Mouse (Mus musculus): ENCODE measurements around the gene Ssr2. TPM values are rescaled to one million over a fixed set of nuclear protein-coding genes. Genes with fewer than 3 reads are reported as not detected.

Ssr2 gene
- polyA plus RNA-seq, 1 experiment from 2014 or later: 294 TPM

DNA sequence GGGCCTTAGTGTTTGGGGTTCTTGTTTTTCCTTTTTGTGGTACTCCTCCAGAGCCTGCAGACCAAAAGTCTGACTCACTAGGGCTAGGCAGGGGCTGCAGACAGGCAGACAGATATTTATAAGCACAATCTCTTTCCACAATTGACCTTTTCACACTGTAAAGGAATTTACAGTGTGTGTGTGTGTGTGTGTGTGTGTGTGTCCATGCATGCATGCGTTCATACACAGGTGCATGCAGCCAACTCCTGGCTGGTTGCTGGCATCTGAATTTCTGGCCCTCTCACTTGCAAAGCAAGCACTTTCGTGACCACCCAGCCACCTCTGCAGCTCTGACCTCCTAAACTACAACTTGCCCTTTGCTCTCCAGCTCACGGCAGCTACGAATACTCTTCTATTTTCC is 33.4 kb downstream of the Ssr2 start:
- no peak for TF ChIP-seq CTCF (IDR thresholded peaks at IDR 0.05; ENCODE audit: low read depth)
- no peak overlapping the region for H3K27ac ChIP-seq
- H3K9ac ChIP-seq (ENCODE audit: low read depth, low read length): no peak overlapping the region
- H3K27me3 ChIP-seq (ENCODE audit: insufficient read depth, low read length): no peaks in the 10 kb centered on the region
- ATAC-seq (replicated peaks; ENCODE audit: low FRiP score, low read depth) (no peak), DNase-seq (ENCODE audit: low spot score) (no peak)
- WGBS: 44% methylated on average over 4 of the region's 4 CpGs
- H3K9me3 ChIP-seq (replicated peaks; ENCODE audit: low read length): no peaks in the 10 kb centered on the region
- no peak overlapping the region for H3K4me2 ChIP-seq (ENCODE audit: low read length)
- H3K4me3 ChIP-seq (replicated peaks; ENCODE audit: low read depth, low read length): no peak overlapping the region
- peaks cover 4% of the 10 kb centered on the region; the same call in 1 of the 2 replicates for H3K4me1 ChIP-seq (replicated peaks; ENCODE audit: insufficient read depth, low read length)
- no peaks in the 10 kb centered on the region for H3K36me3 ChIP-seq (ENCODE audit: insufficient read depth, low read length)

DNA sequence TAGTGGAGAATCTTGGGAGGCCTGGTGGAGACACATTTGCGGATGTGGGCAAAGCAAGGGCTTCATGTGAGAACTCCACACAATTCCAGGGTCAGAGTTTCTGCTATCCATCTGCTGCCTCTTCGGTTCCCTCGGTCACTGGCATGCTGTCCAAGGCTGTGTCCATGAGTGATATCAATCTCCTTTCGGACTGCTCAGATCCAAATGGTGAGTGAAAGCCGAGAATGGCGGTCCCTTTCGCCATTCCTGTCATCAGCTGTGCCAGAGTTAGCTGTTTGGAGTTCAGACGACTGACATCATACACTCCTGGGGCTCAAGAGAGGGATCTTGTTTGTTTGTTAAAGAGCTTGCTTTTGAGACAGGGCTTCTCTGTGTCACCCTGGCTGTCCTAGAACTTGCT is 38.7 kb downstream of the Ssr2 start:
- Histone ChIP-seq H3K9me3 (replicated peaks; ENCODE audit: low read length) (no peaks in the 10 kb centered on the region), H3K4me2 (ENCODE audit: low read length) (no peak overlapping the region), H3K4me3 (replicated peaks; ENCODE audit: low read depth, low read length) (no peak overlapping the region), H3K4me1 (replicated peaks; ENCODE audit: insufficient read depth, low read length) (peaks cover 16% of the 10 kb centered on the region; the same call in 1 of the 2 replicates), H3K27me3 (ENCODE audit: insufficient read depth, low read length) (no peaks in the 10 kb centered on the region), H3K9ac (ENCODE audit: low read depth, low read length) (no peak overlapping the region), H3K36me3 (ENCODE audit: insufficient read depth, low read length) (no peaks in the 10 kb centered on the region), H3K27ac (no peak overlapping the region)
- 69% methylated on average over 8 of the region's 8 CpGs for WGBS
- no peak for DNase-seq (ENCODE audit: low spot score)
- ATAC-seq (replicated peaks; ENCODE audit: low FRiP score, low read depth): no peak
- TF ChIP-seq CTCF (IDR thresholded peaks at IDR 0.05; ENCODE audit: low read depth): no peak

- DNase-seq (ENCODE audit: low spot score): no peak
- no peak overlapping the region for H3K4me3 ChIP-seq (replicated peaks; ENCODE audit: low read depth, low read length)
- H3K9ac ChIP-seq (ENCODE audit: low read depth, low read length): no peak overlapping the region
- peak; percentile 72 for ATAC-seq (replicated peaks; ENCODE audit: low FRiP score, low read depth)
- no peaks in the 10 kb centered on the region for H3K36me3 ChIP-seq (ENCODE audit: insufficient read depth, low read length)
- H3K27me3 ChIP-seq (ENCODE audit: insufficient read depth, low read length): no peaks in the 10 kb centered on the region
- H3K4me2 ChIP-seq (ENCODE audit: low read length): peak overlapping the region; percentile 50; the same call in 1 of the 2 replicates
- H3K9me3 ChIP-seq (replicated peaks; ENCODE audit: low read length): no peaks in the 10 kb centered on the region
- no peak for TF ChIP-seq CTCF (IDR thresholded peaks at IDR 0.05; ENCODE audit: low read depth)
- peak overlapping the region; percentile 51 for H3K27ac ChIP-seq
- WGBS: 67% methylated on average over 5 of the region's 5 CpGs
- H3K4me1 ChIP-seq (replicated peaks; ENCODE audit: insufficient read depth, low read length): peaks cover 18% of the 10 kb centered on the region; the same call in 1 of the 2 replicates
Measured at GRCm38 (mm10) chr3:88615117-88615516, 39.4 kb downstream of the Ssr2 start.

DNA sequence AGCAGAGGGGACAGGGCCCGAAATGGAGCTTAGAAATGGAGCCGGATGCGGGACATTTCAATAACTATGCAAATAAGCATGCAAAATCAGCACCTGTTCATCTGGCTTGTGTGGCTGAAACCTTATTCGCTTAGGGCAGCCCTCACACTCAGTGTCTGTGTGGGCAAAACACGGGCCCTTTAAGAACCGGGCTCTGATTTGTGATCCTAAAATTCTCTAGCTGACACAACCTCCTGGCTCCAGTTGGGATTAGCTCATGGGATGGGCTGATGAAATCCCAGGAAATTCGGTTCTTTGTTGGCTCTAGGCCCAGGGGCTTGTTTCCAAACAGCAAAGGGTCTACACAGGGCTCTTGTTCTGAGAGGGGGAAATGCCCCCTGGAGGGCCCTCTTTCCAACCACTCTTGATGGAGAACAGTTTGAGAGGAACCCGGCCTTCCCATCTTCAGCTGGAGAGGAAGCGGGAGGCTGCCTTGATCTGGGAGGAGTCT is 40.3 kb downstream of the Ssr2 start:
- TF ChIP-seq CTCF (IDR thresholded peaks at IDR 0.05; ENCODE audit: low read depth): no peak
- Histone ChIP-seq H3K4me1 (replicated peaks; ENCODE audit: insufficient read depth, low read length) (peaks cover 24% of the 10 kb centered on the region; the same call in 1 of the 2 replicates), H3K4me2 (ENCODE audit: low read length) (peak overlapping the region; percentile 50), H3K36me3 (ENCODE audit: insufficient read depth, low read length) (no peaks in the 10 kb centered on the region), H3K9ac (ENCODE audit: low read depth, low read length) (peak overlapping the region; percentile 47), H3K9me3 (replicated peaks; ENCODE audit: low read length) (no peaks in the 10 kb centered on the region), H3K27ac (peak overlapping the region; percentile 51), H3K27me3 (ENCODE audit: insufficient read depth, low read length) (no peaks in the 10 kb centered on the region), H3K4me3 (replicated peaks; ENCODE audit: low read depth, low read length) (no peak overlapping the region)
- DNase-seq (ENCODE audit: low spot score) (peak; percentile 55), ATAC-seq (replicated peaks; ENCODE audit: low FRiP score, low read depth) (no peak)
- WGBS: 39% methylated on average over 9 of the region's 9 CpGs

DNA sequence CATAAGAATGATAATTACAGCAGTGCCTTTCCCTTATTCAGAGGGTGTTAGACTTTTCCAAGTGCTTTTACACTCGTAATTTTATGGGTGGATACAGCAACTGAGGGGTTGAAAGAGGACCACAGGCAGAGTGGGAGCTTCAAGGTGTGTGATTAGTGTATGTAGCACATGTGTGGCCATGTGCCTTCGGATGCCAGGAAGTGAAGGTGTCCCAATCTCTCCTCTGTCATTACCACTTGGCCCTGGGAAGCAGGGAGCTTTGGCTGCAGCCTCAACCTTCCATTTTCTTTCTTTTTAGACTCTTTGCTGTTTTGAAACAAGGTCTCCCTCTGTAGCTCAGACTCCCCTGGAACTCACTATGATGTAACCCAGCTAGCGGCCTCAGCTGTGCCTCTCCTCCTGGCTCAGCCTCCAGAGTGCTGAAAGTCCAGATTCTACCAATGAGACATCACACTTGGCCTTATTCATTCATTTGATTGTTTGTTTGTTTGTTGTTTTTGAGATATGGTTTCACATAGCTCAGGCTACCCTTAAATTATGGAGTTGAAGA is 41.4 kb downstream of the Ssr2 start:
- Histone ChIP-seq H3K27ac (no peak overlapping the region), H3K4me3 (replicated peaks; ENCODE audit: low read depth, low read length) (no peak overlapping the region), H3K36me3 (ENCODE audit: insufficient read depth, low read length) (no peaks in the 10 kb centered on the region), H3K4me2 (ENCODE audit: low read length) (peak overlapping the region; percentile 50), H3K4me1 (replicated peaks; ENCODE audit: insufficient read depth, low read length) (peaks cover 24% of the 10 kb centered on the region; the same call in 1 of the 2 replicates), H3K9ac (ENCODE audit: low read depth, low read length) (peak overlapping the region; percentile 47; the same call in 1 of the 2 replicates), H3K9me3 (replicated peaks; ENCODE audit: low read length) (no peaks in the 10 kb centered on the region), H3K27me3 (ENCODE audit: insufficient read depth, low read length) (no peaks in the 10 kb centered on the region)
- ATAC-seq (replicated peaks; ENCODE audit: low FRiP score, low read depth): no peak
- WGBS: 80% methylated on average over 3 of the region's 3 CpGs
- DNase-seq (ENCODE audit: low spot score): no peak
- no peak for TF ChIP-seq CTCF (IDR thresholded peaks at IDR 0.05; ENCODE audit: low read depth)

DNA sequence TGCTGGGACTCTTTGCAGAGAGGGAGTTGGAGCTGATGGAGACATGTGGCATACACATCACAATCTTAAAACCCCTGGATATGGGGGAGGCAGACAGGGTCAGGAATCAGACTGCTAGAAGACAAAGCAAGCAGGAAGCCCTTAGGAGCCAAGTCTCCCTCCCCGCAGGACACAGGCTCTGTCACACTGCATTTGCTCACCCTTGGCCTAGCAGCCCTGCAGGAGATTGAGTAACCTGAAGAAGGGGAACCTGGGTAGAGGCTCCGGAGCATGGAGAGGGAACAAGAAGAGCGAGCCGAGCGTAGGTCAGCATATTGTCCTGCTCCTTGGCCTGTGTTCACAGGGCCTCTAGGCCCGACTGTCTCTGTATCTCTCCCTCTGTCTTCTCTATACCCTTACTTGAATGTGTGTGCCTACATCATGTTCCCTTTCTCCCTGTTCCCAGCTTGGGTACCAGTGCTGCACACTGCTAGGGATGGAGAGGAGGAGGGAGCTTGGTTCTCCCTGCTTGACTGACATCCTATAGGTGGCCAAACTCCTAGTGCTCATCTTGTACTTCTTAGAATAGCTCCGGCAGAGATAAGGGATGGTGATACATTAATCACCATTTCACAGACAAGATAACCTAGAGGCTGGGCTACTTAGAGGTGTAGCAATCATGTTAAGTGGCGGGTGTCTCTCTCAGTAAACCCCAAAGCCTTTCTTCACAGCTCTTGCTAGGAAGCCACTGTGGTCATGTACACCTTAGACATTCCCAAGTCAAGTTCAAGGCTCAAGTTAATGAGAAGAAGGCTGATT is 42.6 kb downstream of the Ssr2 start:
- ATAC-seq (replicated peaks; ENCODE audit: low FRiP score, low read depth) (no peak), DNase-seq (ENCODE audit: low spot score) (peak; percentile 52)
- Histone ChIP-seq H3K9ac (ENCODE audit: low read depth, low read length) (no peak overlapping the region), H3K36me3 (ENCODE audit: insufficient read depth, low read length) (no peaks in the 10 kb centered on the region), H3K4me3 (replicated peaks; ENCODE audit: low read depth, low read length) (no peak overlapping the region), H3K4me2 (ENCODE audit: low read length) (no peak overlapping the region), H3K27ac (peak overlapping the region; percentile 15; the same call in 1 of the 2 replicates), H3K27me3 (ENCODE audit: insufficient read depth, low read length) (no peaks in the 10 kb centered on the region), H3K4me1 (replicated peaks; ENCODE audit: insufficient read depth, low read length) (peaks cover 25% of the 10 kb centered on the region; the same call in 1 of the 2 replicates), H3K9me3 (replicated peaks; ENCODE audit: low read length) (no peaks in the 10 kb centered on the region)
- no peak for TF ChIP-seq CTCF (IDR thresholded peaks at IDR 0.05; ENCODE audit: low read depth)
- WGBS: 56% methylated on average over 8 of the region's 8 CpGs
